Mouse (Mus musculus) forebrain, postnatal 0 days (tissue): ENCODE measurements around the gene Ppp1r1b. TPM values are rescaled to one million over a fixed set of nuclear protein-coding genes. Genes with fewer than 3 reads are reported as not detected.

ENCODE experiments used
- ATAC-seq: fragments of 200-750 bp; cut with Nextera tagmentation; 2 replicates; pipeline ENCODE4 v1.8.0; 2017; ENCODE audit warnings: mild to moderate bottlenecking, moderate library complexity
- DNase-seq: peaks from one replicate; pipeline ENCODE4 v3.0.0-alpha.2; 2015
- H3K27ac ChIP-seq: fragments of 300-500 bp; sonication (generic); 2 replicates; pipeline ENCODE4 v1.5.1; 2014; ENCODE audit warnings: low read depth, mild to moderate bottlenecking, antibody characterized with exemption, low read length, moderate library complexity, mixed read lengths
- H3K27me3 ChIP-seq: fragments of 300-500 bp; sonication (generic); 2 replicates; pipeline ENCODE4 v1.6.1; 2014; ENCODE audit warnings: mild to moderate bottlenecking, low read length, mixed read lengths; ENCODE audit not compliant: insufficient read depth
- H3K36me3 ChIP-seq: fragments of 300-500 bp; sonication (generic); 2 replicates; pipeline ENCODE4 v1.6.1; 2014; ENCODE audit warnings: mild to moderate bottlenecking, moderate library complexity; ENCODE audit not compliant: insufficient read depth
- H3K4me1 ChIP-seq: fragments of 300-500 bp; sonication (generic); 2 replicates; pipeline ENCODE4 v1.6.1; 2014; ENCODE audit warnings: antibody characterized with exemption; ENCODE audit not compliant: insufficient read depth
- H3K4me2 ChIP-seq: fragments of 300-500 bp; sonication (generic); 2 replicates; pipeline ENCODE4 v1.6.1; 2014; ENCODE audit warnings: low read depth, mild to moderate bottlenecking, moderate library complexity
- H3K4me3 ChIP-seq: fragments of 300-500 bp; sonication (generic); 2 replicates; pipeline ENCODE4 v1.5.1; 2014; ENCODE audit warnings: low read depth, low read length, mixed read lengths
- H3K9ac ChIP-seq: fragments of 300-500 bp; sonication (generic); 2 replicates; pipeline ENCODE4 v1.6.1; 2014; ENCODE audit warnings: mild to moderate bottlenecking
- H3K9me3 ChIP-seq: fragments of 300-500 bp; sonication (generic); 2 replicates; pipeline ENCODE4 v1.6.1; 2016; ENCODE audit warnings: low read length
- CTCF ChIP-seq: sonication (generic); IDR thresholded peaks from 2 replicates; pipeline ENCODE4 v1.5.1; 2016; ENCODE audit warnings: antibody characterized with exemption, control low read depth, low read depth
- WGBS: fragments of 180-500 bp; shearing (Covaris S2); extraction: QIAGEN DNeasy Blood & Tissue Kit; methylation state at CpG from one replicate; pipeline ENCODE4 v1.1.7; 2014; 5-methylcytosine and 5-hydroxymethylcytosine counted together
- polyA plus RNA-seq: library from polyadenylated mRNA; unstranded; fragments of >200 nt; fragmentation: Nextera tagmentation; extraction: Ambion mirVana; gene quantifications from 2 replicates; pipeline ENCODE4 v1.2.1, GENCODE M21; 2015
- total RNA-seq: library from RNA; depleted of rRNA; stranded (reverse); fragments of >200 nt; gene quantifications from 2 replicates; pipeline ENCODE4 v1.2.3, GENCODE M21; 2014

The Ppp1r1b gene
- total and polyA plus RNA-seq, 2 experiments from 2014 or later = 19.4 to 91.4 TPM

DNA sequence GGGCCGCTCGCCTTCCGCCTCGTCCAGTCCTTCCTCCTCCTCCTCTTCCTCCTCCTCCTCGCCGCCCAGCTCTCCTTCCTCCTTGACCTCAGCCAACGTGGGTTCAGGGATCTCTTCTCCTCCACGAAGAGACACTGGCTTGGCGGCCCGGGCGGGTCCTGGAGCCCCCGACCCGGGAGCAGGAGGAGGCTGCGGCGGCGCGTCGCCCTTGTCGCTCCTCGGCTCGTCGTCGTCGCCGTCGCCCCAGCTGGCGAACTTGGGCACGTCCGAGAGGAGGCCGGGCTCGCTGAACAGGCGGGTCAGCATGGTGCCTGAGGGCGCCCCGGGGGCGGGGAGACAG is 20.2 kb upstream of the Ppp1r1b start:
- TF ChIP-seq CTCF = no peak
- Histone ChIP-seq H3K9ac (peak overlapping the region; percentile 84), H3K4me2 (peak overlapping the region; percentile 45), H3K4me1 (peaks cover 3% of the 10 kb centered on the region; the same call in 1 of the 2 replicates), H3K27ac (peak overlapping the region; percentile 95), H3K4me3 (peak overlapping the region; percentile 54), H3K27me3 (peaks cover 28% of the 10 kb centered on the region), H3K9me3 (no peaks in the 10 kb centered on the region), H3K36me3 (peaks cover 9% of the 10 kb centered on the region)
- under 1% methylated on average over 30 of the region's 35 CpGs for WGBS
- DNase-seq (no peak), ATAC-seq (no peak)

DNA sequence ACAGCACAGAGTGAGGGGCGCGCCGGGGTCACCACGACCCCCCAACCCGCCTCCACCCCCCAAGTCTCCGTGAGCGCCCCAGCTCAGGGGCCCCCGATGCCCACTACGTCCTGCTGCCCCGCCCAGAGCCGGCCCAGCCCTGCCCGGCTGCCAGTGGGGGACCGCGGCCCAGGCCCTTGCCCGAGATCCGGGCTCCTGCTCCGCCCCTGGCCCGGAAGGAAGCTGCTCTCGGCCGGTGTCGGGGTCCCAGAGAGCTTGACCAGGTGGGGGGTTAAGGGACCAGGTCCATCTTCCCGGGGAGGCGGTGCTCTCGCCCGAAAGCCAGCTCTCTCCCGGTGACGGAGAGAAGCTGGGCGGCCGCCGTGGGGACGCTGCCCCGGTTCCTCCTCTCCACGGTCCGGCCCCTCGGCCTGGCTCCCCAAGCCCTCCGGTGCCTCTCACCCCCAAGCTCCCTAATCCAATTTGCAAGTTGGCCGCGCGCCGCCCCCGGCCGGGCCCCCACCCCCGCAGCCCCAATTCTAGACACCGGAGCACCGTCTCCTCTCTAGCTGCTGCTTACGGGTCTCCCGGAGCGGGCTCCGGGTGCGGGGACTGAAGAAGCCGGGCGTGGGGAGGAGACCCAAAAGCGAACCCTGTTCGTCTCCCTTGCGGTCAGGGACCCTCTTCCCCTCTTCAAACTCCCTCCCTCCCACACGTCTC is 19.7 kb upstream of the Ppp1r1b start:
- TF ChIP-seq CTCF = no peak
- Histone ChIP-seq H3K9ac (peak overlapping the region; percentile 84), H3K27me3 (peaks cover 24% of the 10 kb centered on the region), H3K4me2 (peak overlapping the region; percentile 45), H3K27ac (peak overlapping the region; percentile 95), H3K9me3 (no peaks in the 10 kb centered on the region), H3K36me3 (peaks cover 9% of the 10 kb centered on the region), H3K4me1 (peaks cover 3% of the 10 kb centered on the region; the same call in 1 of the 2 replicates), H3K4me3 (peak overlapping the region; percentile 54)
- 0 out of 2 replicates have a peak, but pooled peaks have one; percentile 2 for ATAC-seq
- peak; percentile 66 for DNase-seq
- WGBS = 3% methylated on average over 53 of the region's 56 CpGs

DNA sequence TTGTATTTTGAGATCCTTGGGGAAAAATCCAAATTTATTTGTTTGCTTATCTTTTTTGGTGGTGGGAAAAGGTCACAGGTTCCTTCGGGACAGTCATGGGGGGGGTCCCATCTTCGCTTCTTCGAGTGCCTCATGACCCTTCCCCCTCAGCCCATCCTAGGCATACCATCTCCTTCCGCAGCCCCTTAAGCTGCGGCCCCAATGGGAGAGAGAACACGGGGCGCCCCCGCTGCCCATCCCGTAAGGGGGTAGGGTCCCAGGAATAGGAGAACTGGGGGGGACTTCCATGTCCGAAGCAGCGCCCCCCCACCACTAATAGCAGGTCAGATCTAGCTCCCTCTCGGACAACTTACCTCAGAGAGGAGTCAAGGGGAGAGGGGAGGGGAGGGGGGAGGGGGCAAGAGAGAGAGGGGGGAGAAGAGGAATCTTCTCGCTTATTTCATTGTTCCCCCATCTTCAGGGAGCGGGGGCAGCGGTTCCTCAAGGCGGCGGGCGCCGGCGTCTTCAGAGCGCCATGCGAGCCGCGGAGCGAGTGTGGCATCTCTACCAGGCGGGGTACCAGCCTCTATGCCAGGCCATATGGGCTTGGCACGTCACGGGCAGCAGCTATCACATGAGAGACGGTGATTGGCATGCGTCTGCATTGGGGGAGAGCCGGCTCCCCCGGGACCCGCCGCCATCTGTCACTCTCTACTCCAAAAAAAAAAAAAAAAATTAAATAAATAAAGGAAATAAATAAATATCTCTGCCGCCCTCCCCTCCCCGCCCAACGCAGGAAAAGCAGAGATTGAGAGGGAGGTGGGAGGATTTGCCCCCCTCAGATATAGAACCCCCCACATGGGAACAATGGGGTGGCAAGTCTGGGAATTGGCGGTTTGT is 18.9 kb upstream of the Ppp1r1b start, which contains the start of gene Neurod2:
Gene Neurod2, minus strand, starts transcription at position 568 of the 879 bp plus-strand sequence.
- H3K36me3 ChIP-seq = peaks cover 9% of the 10 kb centered on the region
- DNase-seq (peak; percentile 94), ATAC-seq (peak; percentile 85)
- H3K9me3 ChIP-seq = no peaks in the 10 kb centered on the region
- H3K4me2 ChIP-seq = peak within 1 kb of the TSS; percentile 45
- peak within 1 kb of the TSS; percentile 54 for H3K4me3 ChIP-seq
- peak within 1 kb of the TSS; percentile 95 for H3K27ac ChIP-seq
- H3K4me1 ChIP-seq = peaks cover 11% of the 10 kb centered on the region
- TF ChIP-seq CTCF = no peak
- H3K9ac ChIP-seq = peak within 1 kb of the TSS; percentile 84
- 1% methylated on average over 36 of the region's 38 CpGs for WGBS
- H3K27me3 ChIP-seq = peaks cover 20% of the 10 kb centered on the region

DNA sequence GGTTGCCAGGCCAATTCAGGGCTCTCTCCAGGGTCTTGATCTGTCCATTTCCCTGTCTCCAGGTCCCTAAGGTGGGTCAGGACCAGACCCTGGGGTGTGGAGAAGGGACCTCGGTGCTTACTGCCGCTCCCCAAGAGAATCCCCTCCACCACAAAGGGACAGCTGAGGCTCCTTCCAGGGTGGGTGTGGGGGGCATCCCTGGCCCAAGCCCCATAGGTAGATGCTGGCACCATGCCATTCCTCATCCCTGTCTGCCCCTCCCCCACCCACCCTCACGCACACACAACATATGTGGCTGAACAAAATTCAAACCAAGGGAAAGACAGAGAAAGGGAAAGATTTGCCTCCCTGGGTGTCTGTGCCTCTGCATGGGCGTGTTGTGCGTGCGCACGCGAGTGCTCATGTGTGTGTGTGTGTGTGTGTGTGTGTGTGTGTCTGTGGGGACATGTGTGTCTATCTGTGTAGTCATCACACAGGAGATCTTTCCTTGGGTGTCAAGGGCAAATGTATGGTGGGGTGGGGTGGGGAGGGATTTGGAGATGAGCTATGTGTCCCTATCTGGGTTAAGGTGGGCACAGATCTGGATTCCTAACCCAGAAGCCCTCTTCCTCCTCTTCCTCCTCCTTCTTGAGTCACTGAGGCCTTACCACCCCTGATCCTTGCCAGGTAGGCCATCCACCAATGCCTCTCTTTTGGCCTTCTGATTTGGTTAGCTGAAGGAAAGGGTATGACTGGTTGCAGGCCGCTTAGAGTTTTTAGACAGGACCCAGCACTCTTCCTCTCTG is 18.1 kb upstream of the Ppp1r1b start:
- WGBS = 22% methylated on average over 9 of the region's 9 CpGs
- Histone ChIP-seq H3K36me3 (peaks cover 9% of the 10 kb centered on the region), H3K4me2 (peak overlapping the region; percentile 41), H3K4me3 (peak overlapping the region; percentile 54), H3K27ac (peak overlapping the region; percentile 95), H3K9me3 (no peaks in the 10 kb centered on the region), H3K4me1 (peaks cover 18% of the 10 kb centered on the region), H3K27me3 (peaks cover 20% of the 10 kb centered on the region), H3K9ac (peak overlapping the region; percentile 84)
- ATAC-seq (no peak), DNase-seq (no peak)
- TF ChIP-seq CTCF = no peak

DNA sequence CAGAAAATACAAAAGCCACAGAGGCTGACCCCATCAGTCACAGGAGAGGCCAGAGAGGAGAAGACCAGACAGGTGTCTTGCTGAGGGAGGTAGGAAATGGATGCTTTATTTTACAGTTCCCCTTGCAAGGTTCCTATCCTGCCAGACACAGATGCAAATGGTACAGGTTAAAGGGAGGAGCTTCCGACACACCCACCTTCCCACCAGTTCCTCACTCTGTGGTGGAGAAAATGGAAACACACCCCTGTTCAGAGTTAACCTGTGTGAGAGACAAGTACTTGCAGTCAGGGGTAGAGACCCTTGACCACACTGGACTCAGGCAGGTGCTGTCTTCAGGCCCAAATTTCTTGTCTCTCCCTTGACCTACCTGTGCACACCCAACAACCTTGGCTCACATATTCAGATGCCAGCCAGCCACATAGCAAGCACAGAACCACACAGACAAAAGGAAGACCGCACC is 17.4 kb upstream of the Ppp1r1b start:
- no peak overlapping the region for H3K4me3 ChIP-seq
- DNase-seq (no peak), ATAC-seq (no peak)
- no peak overlapping the region for H3K4me2 ChIP-seq
- H3K27ac ChIP-seq = peak overlapping the region; percentile 95
- H3K27me3 ChIP-seq = peaks cover 14% of the 10 kb centered on the region
- 59% methylated on average over 2 of the region's 2 CpGs for WGBS
- H3K9me3 ChIP-seq = no peaks in the 10 kb centered on the region
- H3K4me1 ChIP-seq = peaks cover 18% of the 10 kb centered on the region
- no peak for TF ChIP-seq CTCF
- H3K36me3 ChIP-seq = peaks cover 9% of the 10 kb centered on the region
- H3K9ac ChIP-seq = no peak overlapping the region; the same call in 1 of the 2 replicates

DNA sequence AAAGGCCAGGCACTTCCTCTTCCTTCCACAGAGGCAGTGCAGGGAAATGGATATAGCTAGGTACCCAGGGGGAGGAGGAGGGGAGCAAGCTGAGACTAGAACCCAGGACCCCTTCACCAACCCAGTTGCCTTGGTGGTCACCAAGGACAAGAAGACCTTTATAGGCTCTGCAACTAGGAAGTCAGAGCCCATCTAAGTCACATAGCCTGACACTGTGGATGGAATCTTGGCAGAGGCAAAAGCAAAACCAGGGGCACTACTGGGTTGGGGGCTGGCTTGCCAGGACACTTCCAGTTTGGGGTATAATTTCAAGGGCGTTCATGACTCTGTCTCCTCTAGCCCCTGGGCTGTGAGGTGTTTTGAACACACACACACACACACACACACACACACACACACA is 16.8 kb upstream of the Ppp1r1b start:
- no peak for TF ChIP-seq CTCF
- Histone ChIP-seq H3K27me3 (peaks cover 14% of the 10 kb centered on the region), H3K4me1 (peaks cover 18% of the 10 kb centered on the region), H3K27ac (no peak overlapping the region), H3K4me2 (no peak overlapping the region), H3K4me3 (no peak overlapping the region), H3K9ac (no peak overlapping the region), H3K36me3 (peaks cover 9% of the 10 kb centered on the region), H3K9me3 (no peaks in the 10 kb centered on the region)
- ATAC-seq (no peak), DNase-seq (no peak)
- 35% methylated on average over 1 of the region's 1 CpGs for WGBS
